Mouse (Mus musculus) lung, postnatal 36 days (tissue): ENCODE results near the gene Lrr1.
"Not testable (repeated sequence)": the region's sequence is repeated elsewhere in the genome, so short reads cannot be mapped to it uniquely, and the experiment has no call there.

Experiments used
- DNase-seq: peaks from one replicate; pipeline ENCODE4 v3.0.0; 2022; ENCODE audit warnings: mixed read lengths

Gene Lrr1

GRCm38 (mm10) chr12:69164904-69165303 lies 3.7 kb upstream of the Lrr1 start:
- no peak for DNase-seq

- not testable (repeated sequence) for DNase-seq
These were observed 1.6 kb upstream of the Lrr1 start for GRCm38 (mm10) chr12:69166861-69167581.

- no peak for DNase-seq
These were observed 756 bp upstream of the Lrr1 start for GRCm38 (mm10) chr12:69167656-69168460.

- DNase-seq = no peak
These were observed 2.7 kb downstream of the Lrr1 start for GRCm38 (mm10) chr12:69171307-69171706.

- no peak for DNase-seq
These were observed 7.4 kb downstream of the Lrr1 start for GRCm38 (mm10) chr12:69175975-69176374.

- DNase-seq = no peak
These were observed 8.9 kb downstream of the Lrr1 start for GRCm38 (mm10) chr12:69177526-69177925.

GRCm38 (mm10) chr12:69179371-69179770 lies 10.8 kb downstream of the Lrr1 start:
- DNase-seq = no peak

- DNase-seq = no peak
These were observed 13.2 kb downstream of the Lrr1 start for GRCm38 (mm10) chr12:69181800-69182199.

GRCm38 (mm10) chr12:69183583-69184308 lies 15.1 kb downstream of the Lrr1 start, which contains the start of the genes Rpl36al and Mgat2:
Rpl36al (minus strand) TSS chr12:69184083.
Mgat2 (plus strand) TSS chr12:69184157.
- peak; percentile 99 for DNase-seq

- peak; percentile 66 for DNase-seq
These were observed 16.0 kb downstream of the Lrr1 start for GRCm38 (mm10) chr12:69184342-69185295.

GRCm38 (mm10) chr12:69185371-69185770 lies 16.8 kb downstream of the Lrr1 start:
- DNase-seq = no peak

- DNase-seq = no peak
These were observed 18.3 kb downstream of the Lrr1 start for GRCm38 (mm10) chr12:69186811-69187471.

GRCm38 (mm10) chr12:69190074-69190473 lies 21.5 kb downstream of the Lrr1 start:
- DNase-seq = no peak

- no peak for DNase-seq
These were observed 21.9 kb downstream of the Lrr1 start for GRCm38 (mm10) chr12:69190522-69190921.

GRCm38 (mm10) chr12:69191396-69191795 lies 22.8 kb downstream of the Lrr1 start:
- no peak for DNase-seq

GRCm38 (mm10) chr12:69192637-69193036 lies 24.0 kb downstream of the Lrr1 start:
- DNase-seq = no peak

- peak; percentile 64 for DNase-seq
These were observed 28.1 kb downstream of the Lrr1 start, which contains the start of gene Gm49383 for GRCm38 (mm10) chr12:69196444-69197377. Gm49383 (minus strand) TSS chr12:69197104.

- peak; percentile 43 for DNase-seq
These were observed 29.0 kb downstream of the Lrr1 start for GRCm38 (mm10) chr12:69197378-69198163.

- peak; percentile 81 for DNase-seq
These were observed 29.5 kb downstream of the Lrr1 start, which contains the start of gene Dnaaf2 for GRCm38 (mm10) chr12:69198164-69198535. Dnaaf2 (minus strand) TSS chr12:69198429.
